Mouse (Mus musculus): ENCODE data around the gene Wars2. TPM values are rescaled to one million over a fixed set of nuclear protein-coding genes. Genes with fewer than 3 reads are reported as not detected.

Gene Wars2
- polyA plus RNA-seq (2012; ENCODE audit: insufficient read depth, insufficient read length, missing spikeins), result 4.6 and 5.3 TPM in 2 replicates

DNA sequence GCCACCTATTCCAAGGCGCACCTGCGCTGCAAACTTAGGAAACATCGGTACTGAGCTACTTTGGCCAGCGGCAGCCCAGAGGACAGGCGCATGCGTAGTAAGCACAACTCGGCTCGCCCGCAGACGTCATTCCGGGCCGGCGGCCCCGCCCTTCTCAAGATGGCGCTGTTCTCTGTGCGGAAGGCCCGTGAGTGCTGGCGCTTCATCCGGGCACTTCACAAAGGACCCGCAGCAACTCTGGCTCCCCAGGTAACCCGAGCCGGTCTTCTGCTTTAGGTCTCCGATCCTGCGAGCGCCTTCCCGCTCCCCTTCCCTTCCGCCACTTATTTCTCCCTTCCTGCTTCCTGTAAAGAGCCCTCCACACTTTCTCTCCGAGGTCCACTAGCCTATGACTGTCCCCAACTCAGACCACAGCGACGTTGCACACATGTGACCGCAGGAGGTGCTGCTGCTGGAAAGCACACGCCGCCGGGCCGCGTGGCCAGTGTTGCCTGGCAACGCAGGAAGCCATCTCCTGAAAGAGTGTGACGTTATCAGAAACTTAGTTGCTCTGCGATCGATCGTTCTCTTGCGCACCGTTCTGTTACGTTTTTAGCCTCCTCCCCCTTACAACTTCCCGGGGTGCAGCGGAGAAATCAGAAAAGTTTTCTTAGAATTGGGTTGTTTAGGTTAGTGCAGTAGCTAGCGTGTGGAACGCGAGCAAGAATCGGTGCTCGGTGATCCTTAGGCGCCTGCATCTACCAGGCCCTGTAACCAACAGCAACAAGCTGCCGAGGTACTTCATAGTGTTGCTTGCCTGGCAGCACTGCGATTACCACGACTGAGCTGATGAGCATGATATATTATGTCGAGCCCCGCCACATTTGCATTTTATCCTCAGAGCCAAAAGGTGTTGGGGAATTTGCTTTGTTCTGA is at the start of gene Wars2:
TSS of gene Wars2 (plus strand) at position 129 of the 915 bp plus-strand sequence.
- H3K27ac ChIP-seq (ENCODE audit: insufficient read depth, low read depth, low read length), result peak within 1 kb of the TSS; percentile 85
- TF ChIP-seq POLR2A (IDR thresholded peaks at IDR 0.05; ENCODE audit: borderline replicate concordance, low read depth, low read length), result no peak
- no peak for TF ChIP-seq CTCF (IDR thresholded peaks at IDR 0.05; ENCODE audit: low read depth, low read length)
- H3K4me3 ChIP-seq (ENCODE audit: insufficient read depth, low read length), result peak within 1 kb of the TSS; percentile 75
- H3K4me1 ChIP-seq (ENCODE audit: control insufficient read depth, insufficient read depth, low read length), result peaks cover 3% of the 10 kb centered on the region

DNA sequence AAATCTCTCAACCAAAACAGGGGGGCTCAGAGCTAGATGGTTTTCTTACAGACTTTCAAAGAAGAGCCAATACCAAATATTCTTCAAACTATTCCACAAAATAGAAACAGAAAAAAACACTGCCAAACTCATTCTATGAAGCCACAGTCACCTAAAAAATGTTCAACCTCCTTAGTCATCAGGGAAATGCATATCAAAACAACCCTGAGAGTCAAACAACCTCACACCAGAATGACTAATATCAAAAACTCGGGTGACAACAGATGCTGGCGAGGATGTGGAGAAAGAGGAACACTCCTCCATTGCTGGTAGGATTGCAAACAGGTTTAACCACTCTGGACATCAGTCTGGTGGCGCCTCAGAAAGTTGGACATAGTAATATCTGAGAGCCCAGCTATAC is 44.1 kb upstream of the Wars2 start:
- Histone ChIP-seq H3K27ac (ENCODE audit: insufficient read depth, low read depth, low read length) (no peak overlapping the region), H3K4me3 (ENCODE audit: insufficient read depth, low read length) (no peak overlapping the region), H3K4me1 (ENCODE audit: control insufficient read depth, insufficient read depth, low read length) (no peaks in the 10 kb centered on the region)
- TF ChIP-seq POLR2A (IDR thresholded peaks at IDR 0.05; ENCODE audit: borderline replicate concordance, low read depth, low read length) (no peak), CTCF (IDR thresholded peaks at IDR 0.05; ENCODE audit: low read depth, low read length) (no peak)

DNA sequence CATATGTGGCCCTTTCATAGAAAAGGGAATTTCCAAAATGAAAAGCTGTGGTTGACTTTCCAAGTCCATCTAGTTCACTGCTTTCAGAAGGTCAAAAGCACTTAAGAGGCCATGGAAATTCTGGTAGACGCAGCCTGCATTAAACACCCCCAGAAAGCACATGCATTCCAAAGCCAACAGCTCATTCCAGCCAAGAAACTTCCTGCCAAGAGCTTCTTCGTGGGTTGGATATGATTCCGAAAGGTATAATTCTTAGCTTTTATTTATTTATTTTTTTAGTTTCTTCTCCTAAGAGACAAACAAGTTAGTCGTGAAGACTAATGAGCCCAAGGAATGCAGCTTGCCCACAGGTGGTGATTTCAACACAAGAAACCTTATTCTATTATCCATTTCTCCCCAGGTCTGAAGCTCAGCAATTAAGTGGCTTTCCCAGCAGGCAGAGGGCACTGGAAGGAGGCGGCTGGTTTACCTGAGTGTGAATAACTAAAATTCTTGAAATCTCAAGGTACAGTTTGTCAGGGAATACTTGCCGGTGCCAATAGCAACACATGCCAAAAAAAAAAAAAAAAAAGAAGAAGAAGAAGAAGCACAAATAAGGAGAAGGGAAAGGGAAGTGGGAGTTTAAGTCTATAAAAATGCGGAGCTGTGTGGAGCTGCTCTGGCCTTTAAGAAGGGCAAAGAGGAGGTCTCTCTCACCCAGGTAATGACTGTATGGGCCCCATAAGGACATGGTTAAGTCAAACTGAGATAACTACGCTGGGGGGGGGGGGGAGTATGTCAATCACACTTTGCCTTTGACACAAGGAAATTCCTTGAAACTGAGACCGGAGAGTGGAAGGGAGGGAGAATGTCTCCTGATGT is 30.3 kb upstream of the Wars2 start:
- no peak overlapping the region for H3K4me3 ChIP-seq (ENCODE audit: insufficient read depth, low read length)
- H3K4me1 ChIP-seq (ENCODE audit: control insufficient read depth, insufficient read depth, low read length), result no peaks in the 10 kb centered on the region
- no peak overlapping the region for H3K27ac ChIP-seq (ENCODE audit: insufficient read depth, low read depth, low read length)
- TF ChIP-seq POLR2A (IDR thresholded peaks at IDR 0.05; ENCODE audit: borderline replicate concordance, low read depth, low read length), result no peak
- TF ChIP-seq CTCF (IDR thresholded peaks at IDR 0.05; ENCODE audit: low read depth, low read length), result no peak

DNA sequence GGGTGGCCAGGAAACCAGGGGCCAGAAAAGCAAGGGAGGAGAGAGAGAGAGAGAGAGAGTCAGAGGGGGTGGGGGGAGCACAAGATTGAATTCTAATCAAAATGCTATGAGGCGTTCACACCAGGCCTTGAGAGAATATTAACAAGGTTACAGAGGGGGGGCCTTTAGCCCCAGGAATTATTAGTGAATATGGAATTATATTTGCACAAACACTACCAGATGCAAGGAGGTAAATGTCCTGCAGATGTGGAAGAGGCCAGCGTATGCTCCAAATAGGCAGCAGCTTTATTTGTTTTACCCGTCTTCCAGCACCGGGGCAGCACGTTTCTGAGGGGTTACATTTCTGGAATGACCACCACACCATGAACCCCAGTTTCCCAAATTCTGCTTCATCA is 29.7 kb upstream of the Wars2 start:
- Histone ChIP-seq H3K4me3 (ENCODE audit: insufficient read depth, low read length) (no peak overlapping the region), H3K27ac (ENCODE audit: insufficient read depth, low read depth, low read length) (no peak overlapping the region), H3K4me1 (ENCODE audit: control insufficient read depth, insufficient read depth, low read length) (no peaks in the 10 kb centered on the region)
- TF ChIP-seq POLR2A (IDR thresholded peaks at IDR 0.05; ENCODE audit: borderline replicate concordance, low read depth, low read length) (no peak), CTCF (IDR thresholded peaks at IDR 0.05; ENCODE audit: low read depth, low read length) (no peak)

- H3K4me1 ChIP-seq (ENCODE audit: control insufficient read depth, insufficient read depth, low read length), result no peaks in the 10 kb centered on the region
- H3K27ac ChIP-seq (ENCODE audit: insufficient read depth, low read depth, low read length), result no peak overlapping the region
- TF ChIP-seq CTCF (IDR thresholded peaks at IDR 0.05; ENCODE audit: low read depth, low read length), result no peak
Observed at GRCm38 (mm10) chr3:99113266-99113837, 27.5 kb upstream of the Wars2 start.

GRCm38 (mm10) chr3:99120942-99121341 is 19.9 kb upstream of the Wars2 start:
- TF ChIP-seq POLR2A (IDR thresholded peaks at IDR 0.05; ENCODE audit: borderline replicate concordance, low read depth, low read length) (no peak), CTCF (IDR thresholded peaks at IDR 0.05; ENCODE audit: low read depth, low read length) (no peak)
- Histone ChIP-seq H3K4me1 (ENCODE audit: control insufficient read depth, insufficient read depth, low read length) (no peaks in the 10 kb centered on the region), H3K4me3 (ENCODE audit: insufficient read depth, low read length) (no peak overlapping the region), H3K27ac (ENCODE audit: insufficient read depth, low read depth, low read length) (no peak overlapping the region)

More at GRCm38 (mm10) chr3:99113266-99113837, 27.5 kb upstream of the Wars2 start:
- H3K4me3 ChIP-seq (ENCODE audit: insufficient read depth, low read length), result no peak overlapping the region

- Histone ChIP-seq H3K4me3 (ENCODE audit: insufficient read depth, low read length) (no peak overlapping the region), H3K4me1 (ENCODE audit: control insufficient read depth, insufficient read depth, low read length) (peaks cover 2% of the 10 kb centered on the region; the same call in 1 of the 2 replicates), H3K27ac (ENCODE audit: insufficient read depth, low read depth, low read length) (no peak overlapping the region)
- TF ChIP-seq CTCF (IDR thresholded peaks at IDR 0.05; ENCODE audit: low read depth, low read length), result no peak
- TF ChIP-seq POLR2A (IDR thresholded peaks at IDR 0.05; ENCODE audit: borderline replicate concordance, low read depth, low read length), result no peak
Observed at GRCm38 (mm10) chr3:99130521-99130920, 10.3 kb upstream of the Wars2 start.

GRCm38 (mm10) chr3:99131973-99132372 is 8.9 kb upstream of the Wars2 start:
- TF ChIP-seq POLR2A (IDR thresholded peaks at IDR 0.05; ENCODE audit: borderline replicate concordance, low read depth, low read length) (no peak), CTCF (IDR thresholded peaks at IDR 0.05; ENCODE audit: low read depth, low read length) (no peak)
- H3K4me3 ChIP-seq (ENCODE audit: insufficient read depth, low read length), result no peak overlapping the region
- peaks cover 2% of the 10 kb centered on the region; the same call in 1 of the 2 replicates for H3K4me1 ChIP-seq (ENCODE audit: control insufficient read depth, insufficient read depth, low read length)
- no peak overlapping the region for H3K27ac ChIP-seq (ENCODE audit: insufficient read depth, low read depth, low read length)

DNA sequence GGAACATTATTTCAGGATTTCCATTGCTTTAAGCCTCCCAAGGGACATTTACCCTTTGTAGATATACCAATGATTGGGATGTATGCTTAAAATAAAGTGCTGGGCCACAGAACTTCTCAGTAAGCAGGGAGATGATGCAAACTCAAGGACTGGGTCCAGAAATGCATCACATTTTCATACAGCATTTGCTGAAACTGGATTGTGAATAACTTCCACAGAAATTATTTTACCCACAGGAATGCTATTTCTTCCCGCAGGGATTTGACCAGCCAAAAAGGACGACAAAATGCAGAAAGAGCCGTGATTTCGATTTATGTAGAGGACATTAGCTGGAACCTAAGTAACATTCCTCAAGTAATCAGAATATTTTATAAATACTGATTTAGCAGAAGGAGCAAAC is 7.0 kb upstream of the Wars2 start:
- Histone ChIP-seq H3K27ac (ENCODE audit: insufficient read depth, low read depth, low read length) (no peak overlapping the region), H3K4me1 (ENCODE audit: control insufficient read depth, insufficient read depth, low read length) (peaks cover 2% of the 10 kb centered on the region; the same call in 1 of the 2 replicates), H3K4me3 (ENCODE audit: insufficient read depth, low read length) (no peak overlapping the region)
- TF ChIP-seq CTCF (IDR thresholded peaks at IDR 0.05; ENCODE audit: low read depth, low read length) (no peak), POLR2A (IDR thresholded peaks at IDR 0.05; ENCODE audit: borderline replicate concordance, low read depth, low read length) (no peak)
